Mouse (Mus musculus): Measurements from ENCODE around the gene Erc2.

Erc2 gene

GRCm38 (mm10) chr14:27667016-27667852, 45.0 kb downstream of the Erc2 start:
- DNase-seq (ENCODE audit: low read depth, low spot score): no peak

DNA sequence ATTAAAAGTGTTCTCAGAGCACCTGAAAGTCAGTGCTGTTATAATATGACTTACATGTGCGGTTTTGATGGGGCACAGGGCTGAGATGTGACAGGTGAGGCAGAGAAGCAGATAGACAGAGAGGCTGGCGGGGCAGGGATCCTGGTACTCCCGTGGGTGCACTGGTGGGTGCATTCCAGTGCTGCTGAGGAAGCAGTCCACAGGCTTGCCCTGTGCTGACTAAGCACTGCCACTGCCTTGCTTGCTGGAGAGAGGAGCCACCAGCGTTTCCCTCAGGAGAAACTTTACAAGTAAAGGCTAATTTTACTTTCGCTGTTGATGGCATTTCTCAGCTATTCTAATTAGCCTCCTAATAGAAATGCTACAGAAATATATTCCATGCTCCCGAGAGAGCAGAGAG, 45.9 kb downstream of the Erc2 start:
- no peak for DNase-seq (ENCODE audit: low read depth, low spot score)

DNA sequence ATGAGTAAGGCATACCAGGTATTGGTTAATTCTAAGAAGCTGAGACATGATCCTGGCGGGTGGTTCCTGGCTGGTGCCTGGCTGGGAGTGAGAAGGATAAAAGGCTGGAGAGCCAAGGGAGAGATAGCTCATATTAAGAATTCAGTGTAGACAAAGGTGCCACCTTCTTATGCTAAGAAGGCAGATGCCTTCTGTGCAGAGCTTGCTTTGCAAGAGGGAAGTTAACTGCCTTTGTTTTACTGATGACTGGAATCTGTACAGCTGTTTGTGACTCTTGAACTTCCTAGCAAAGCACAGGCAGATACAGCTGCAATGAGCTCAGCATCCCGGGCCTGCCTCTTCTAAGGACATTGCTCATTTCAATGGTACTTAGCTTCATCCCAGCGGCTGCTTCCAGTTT, 47.7 kb downstream of the Erc2 start:
- no peak for DNase-seq (ENCODE audit: low read depth, low spot score)

GRCm38 (mm10) chr14:27672761-27673160, 50.5 kb downstream of the Erc2 start:
- DNase-seq (ENCODE audit: low read depth, low spot score): no peak

DNA sequence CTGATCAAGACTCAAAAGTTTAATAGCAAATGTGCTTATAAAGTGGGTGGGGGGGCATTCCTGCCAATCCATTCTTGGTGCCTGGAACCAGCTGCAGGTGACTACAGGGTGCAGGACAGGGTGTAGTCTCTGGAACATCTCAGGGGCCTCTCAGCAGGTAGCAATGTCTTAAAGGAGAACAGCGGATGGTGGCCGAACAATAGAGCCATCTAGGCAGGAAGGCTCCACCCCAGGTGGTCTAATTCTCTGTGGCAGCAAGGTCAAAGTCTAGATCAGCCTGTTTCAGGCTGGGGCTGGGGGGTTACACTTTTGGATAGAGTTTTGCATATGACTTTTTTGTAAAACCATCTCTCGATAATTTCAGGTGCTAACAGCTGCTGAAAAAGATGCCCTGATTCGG, 51.9 kb downstream of the Erc2 start:
- DNase-seq (ENCODE audit: low read depth, low spot score): no peak

DNA sequence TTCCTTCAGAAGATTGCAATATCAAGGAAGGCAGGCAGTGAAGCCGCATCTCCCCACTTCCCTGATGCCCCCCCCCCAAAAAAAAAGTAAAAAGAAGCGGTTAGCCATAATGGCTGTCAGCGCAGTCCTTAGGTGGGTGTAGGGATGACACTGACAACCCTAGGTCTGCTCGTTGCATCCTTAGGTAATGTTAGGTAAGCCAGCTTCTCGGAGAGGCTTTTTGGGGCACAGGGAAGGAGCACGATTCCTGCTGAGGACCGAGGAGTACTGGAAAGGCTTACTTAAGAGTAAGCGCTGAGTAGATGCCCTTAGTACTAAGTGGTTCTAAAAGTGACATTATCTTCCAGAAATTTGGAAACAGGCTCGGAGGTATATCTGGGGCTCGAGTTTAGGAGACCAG, 52.3 kb downstream of the Erc2 start:
- no peak for DNase-seq (ENCODE audit: low read depth, low spot score)

DNA sequence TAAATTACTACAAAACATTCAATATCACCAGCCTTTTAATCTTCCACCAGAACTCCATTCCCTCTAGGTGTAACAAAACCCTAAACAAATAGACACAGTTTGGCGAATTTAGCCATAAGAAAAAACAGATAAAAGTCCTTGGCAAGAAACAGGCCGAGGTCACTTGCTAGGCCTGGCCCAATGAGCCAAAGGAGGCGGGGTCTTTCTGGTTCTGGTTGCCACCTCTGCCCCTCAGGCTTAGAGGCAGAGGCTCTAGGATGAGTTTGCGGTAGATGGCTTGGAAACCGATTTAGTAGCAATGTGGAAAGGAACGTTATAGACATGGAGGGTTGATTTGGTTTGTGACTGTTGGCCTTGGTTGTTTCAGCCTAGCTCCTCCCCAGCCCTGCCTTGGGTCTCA, 52.8 kb downstream of the Erc2 start:
- DNase-seq (ENCODE audit: low read depth, low spot score): no peak

GRCm38 (mm10) chr14:27682368-27683052, 60.3 kb downstream of the Erc2 start:
- DNase-seq (ENCODE audit: low read depth, low spot score): no peak

GRCm38 (mm10) chr14:27695781-27696180, 73.6 kb downstream of the Erc2 start:
- no peak for DNase-seq (ENCODE audit: low read depth, low spot score)

GRCm38 (mm10) chr14:27717364-27717763, 95.1 kb downstream of the Erc2 start:
- DNase-seq (ENCODE audit: low read depth, low spot score): no peak

DNA sequence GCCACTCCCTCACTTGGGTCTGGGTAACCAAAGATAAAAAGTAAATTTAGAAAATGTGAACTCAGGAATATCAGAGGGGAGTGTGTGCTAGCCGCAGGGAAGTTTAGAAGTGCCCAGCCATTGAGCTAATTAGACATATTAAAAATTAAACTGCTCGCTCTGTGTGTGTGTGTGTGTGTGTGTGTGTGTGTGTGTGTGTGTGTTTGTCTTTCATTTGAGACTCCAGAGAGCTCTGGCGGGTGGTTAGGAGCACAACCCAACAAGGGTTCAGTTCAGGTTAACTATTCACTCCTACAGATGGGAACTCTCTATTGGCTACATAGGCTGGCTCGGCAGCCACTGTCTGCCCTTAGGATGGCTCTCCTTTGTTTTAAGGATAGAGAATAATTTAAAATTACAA, 97.4 kb downstream of the Erc2 start:
- no peak for DNase-seq (ENCODE audit: low read depth, low spot score)

- DNase-seq (ENCODE audit: low read depth, low spot score): no peak
These were observed 98.7 kb downstream of the Erc2 start for GRCm38 (mm10) chr14:27720944-27721343.

GRCm38 (mm10) chr14:27721759-27722158, 99.5 kb downstream of the Erc2 start:
- no peak for DNase-seq (ENCODE audit: low read depth, low spot score)

GRCm38 (mm10) chr14:27727541-27727940, 105.3 kb downstream of the Erc2 start:
- no peak for DNase-seq (ENCODE audit: low read depth, low spot score)

- no peak for DNase-seq (ENCODE audit: low read depth, low spot score)
These were observed 108.9 kb downstream of the Erc2 start for GRCm38 (mm10) chr14:27731086-27731485.

DNA sequence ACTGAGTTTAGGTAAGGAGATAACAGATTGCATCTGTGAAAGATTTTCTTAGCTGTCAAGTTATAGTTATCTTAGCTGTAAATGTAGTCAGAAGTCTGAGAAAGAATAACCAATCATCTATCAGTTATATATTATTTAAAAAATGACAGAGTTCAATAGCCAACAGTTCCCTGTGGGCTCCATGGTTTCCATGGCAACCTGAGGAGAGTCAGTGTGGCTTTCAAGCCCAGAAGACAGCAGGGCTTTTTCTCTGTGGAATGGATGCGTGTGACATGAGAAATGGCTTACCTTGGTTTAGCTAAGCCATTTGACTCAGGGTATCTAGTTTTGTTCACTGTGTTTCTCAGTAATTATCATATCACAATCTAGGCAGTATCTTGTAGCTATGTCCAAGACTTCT, 117.2 kb downstream of the Erc2 start:
- DNase-seq (ENCODE audit: low read depth, low spot score): no peak

DNA sequence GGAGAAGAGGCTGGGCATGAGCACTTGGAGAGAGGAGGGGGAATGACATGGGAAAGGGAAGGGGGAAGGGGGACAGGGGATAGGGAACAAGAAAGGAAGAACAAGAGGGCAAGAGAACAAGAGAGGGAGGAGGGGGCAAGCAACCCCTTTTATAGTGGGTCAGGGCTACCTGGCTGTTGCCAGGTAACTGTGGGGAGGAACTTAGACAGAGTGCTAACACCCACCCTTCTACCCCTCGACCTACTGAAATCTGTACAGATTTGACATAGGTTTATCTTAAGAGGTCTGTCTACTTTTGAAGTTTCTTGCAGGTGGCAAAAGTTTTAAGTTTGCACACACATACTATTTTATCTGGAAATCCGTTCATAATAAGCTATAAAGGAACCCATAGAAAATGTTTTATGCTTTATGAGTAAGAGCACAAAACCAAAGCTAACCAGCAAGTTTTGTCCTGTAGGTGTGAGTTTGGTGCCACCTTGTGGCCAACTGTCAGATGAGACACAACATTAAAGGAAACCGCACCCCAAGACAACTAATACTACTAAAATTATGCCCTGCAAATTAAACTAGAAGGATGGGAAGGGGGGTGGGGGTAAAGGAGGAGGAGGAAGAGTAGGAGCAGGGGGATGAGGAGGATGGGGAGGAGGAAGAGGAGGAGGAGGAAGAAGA, 119.2 kb downstream of the Erc2 start:
- DNase-seq (ENCODE audit: low read depth, low spot score): peak; percentile 52

DNA sequence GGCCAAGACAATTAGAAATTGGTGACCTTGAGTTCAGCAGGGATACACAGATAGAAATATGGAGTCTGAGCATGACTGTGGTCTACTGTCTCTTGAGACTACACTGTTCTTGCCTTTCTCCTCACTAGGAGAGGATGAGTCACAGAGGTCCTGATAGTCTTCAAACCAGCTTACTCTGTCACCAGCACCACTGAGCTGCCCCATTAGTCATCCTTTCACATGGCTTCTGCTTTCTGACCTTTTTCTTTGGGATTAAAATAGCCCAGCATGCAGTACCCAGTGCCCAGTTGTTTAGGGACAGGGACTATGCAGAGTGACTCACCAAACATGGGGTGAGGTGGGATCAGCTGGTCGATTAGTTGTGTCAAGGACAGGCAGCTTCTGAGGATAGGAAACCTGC, 132.1 kb downstream of the Erc2 start:
- DNase-seq (ENCODE audit: low read depth, low spot score): no peak

DNA sequence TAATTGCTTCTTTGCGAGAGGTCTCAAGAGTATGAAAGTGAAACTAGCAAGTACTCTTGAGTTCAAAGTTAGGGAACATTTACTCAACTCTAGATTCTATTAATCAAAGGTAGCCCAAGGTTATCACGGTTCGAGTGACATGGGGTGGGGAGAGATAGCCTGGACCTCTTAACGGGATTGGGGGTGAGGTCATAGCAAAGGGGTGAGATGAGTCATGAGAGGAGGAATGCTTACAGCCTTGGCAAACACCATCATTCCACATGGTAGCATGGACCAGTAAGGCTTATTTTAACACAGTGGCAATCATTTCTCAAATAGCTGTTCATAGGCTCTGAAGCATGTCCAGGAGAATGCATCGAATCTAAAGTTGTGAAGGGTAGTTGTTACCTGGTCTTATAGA, 134.7 kb downstream of the Erc2 start:
- no peak for DNase-seq (ENCODE audit: low read depth, low spot score)

DNA sequence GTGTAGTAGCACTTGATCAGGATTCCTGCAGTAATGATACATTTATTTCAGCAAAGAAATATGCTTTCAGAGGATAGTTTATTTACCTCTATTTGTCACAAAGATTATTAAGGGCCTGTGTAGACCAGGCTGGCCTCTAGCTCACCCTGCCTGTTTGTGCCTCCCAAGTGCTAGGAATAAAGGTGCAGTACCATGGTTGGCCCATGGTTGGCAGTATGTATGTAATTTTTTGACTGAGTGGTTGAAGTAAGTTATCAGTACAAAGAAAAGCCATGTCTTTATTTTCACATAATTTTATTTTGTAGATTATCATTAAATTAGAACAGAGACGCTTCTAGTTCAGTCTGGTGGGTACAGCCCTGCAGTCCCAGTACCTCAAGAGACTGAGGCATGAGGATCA, 136.0 kb downstream of the Erc2 start:
- no peak for DNase-seq (ENCODE audit: low read depth, low spot score)

- DNase-seq (ENCODE audit: low read depth, low spot score): no peak
These were observed 136.9 kb downstream of the Erc2 start for GRCm38 (mm10) chr14:27759069-27759628.

DNA sequence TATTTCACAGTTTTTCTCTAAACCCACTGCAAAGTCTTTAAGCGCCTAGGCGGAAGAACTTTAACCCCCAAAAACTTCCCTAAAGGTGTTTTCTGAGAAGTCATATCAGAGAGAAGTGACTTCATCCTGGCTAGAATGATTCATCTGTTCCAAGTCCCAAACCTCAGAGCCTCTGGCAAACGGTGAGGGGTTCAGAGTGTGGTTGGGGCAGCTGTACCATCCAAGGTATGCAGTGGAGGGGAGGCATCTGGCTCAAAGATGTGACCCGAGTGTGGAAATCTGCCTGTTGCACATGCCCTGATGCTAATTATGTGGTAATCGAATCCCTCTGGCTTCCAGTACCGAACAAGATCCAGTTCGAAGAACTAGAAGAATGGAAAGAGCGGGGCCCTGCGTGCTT, 137.8 kb downstream of the Erc2 start:
- DNase-seq (ENCODE audit: low read depth, low spot score): no peak

Measured in retina, adult 2 months (tissue).